Mouse (Mus musculus) ES-E14 (cell line): ENCODE data around the gene Sntb2.

Experiments
- CHD2 ChIP-seq: IDR thresholded peaks from 2 replicates; pipeline ENCODE4 v1.6.1; 2014; ENCODE audit warnings: mild to moderate bottlenecking, low read depth, low read length, inconsistent platforms
- MAFK ChIP-seq: IDR thresholded peaks from 2 replicates; pipeline ENCODE4 v1.6.1; 2014; ENCODE audit warnings: mild to moderate bottlenecking, low read depth, low read length, inconsistent platforms; ENCODE audit not compliant: insufficient read depth
- ZNF384 ChIP-seq: IDR thresholded peaks from 2 replicates; pipeline ENCODE4 v1.6.1; 2012; ENCODE audit warnings: low read depth, low read length, inconsistent platforms

GRCm38 (mm10) chr8:106936478-106937051, 1.0 kb downstream of the Sntb2 start:
- TF ChIP-seq ZNF384 (no peak), CHD2 (no peak), MAFK (0 out of 2 replicates have a peak, but pooled peaks have one; percentile 15)
